12 mouse cellular contexts compared by ENCODE assay signal in genomic region chr9:115909155-115909554, GRCm38 (mm10). TPM values are rescaled to one million over a fixed set of nuclear protein-coding genes. Genes with fewer than 3 reads are reported as not detected.
A peak's percentile ranks its signal among the peaks of the same experiment; 100 is the strongest.
DNase-seq lines count a peak whose midpoint lies in the region; ATAC-seq lines count a peak whose summit lies in the region.
"Had no signal": no experiment of that assay in that cellular context is flagged by ENCODE, and none has a peak within 500 bp of the region (broad histone marks: within the 10 kb centered on the region; RNA-seq: fewer than 3 reads in every experiment).

Gene Gadl1 (plus strand): TSS chr9:115909455.

- 0 out of 2 replicates have a peak within 1 kb of the TSS, but pooled peaks have one; percentile 15 for H3K4me2 ChIP-seq in forebrain, embryonic 11.5 days (ENCODE audit: low read depth, low read length, severe bottlenecking)
- no peak within 1 kb of the TSS for H3K4me2 ChIP-seq in forebrain, embryonic 14.5 days (ENCODE audit: low read length)
- H3K4me2 ChIP-seq in heart, embryonic 16.5 days (ENCODE audit: low read depth, low read length) = peak within 1 kb of the TSS; percentile 55
- H3K4me2 ChIP-seq in lung, embryonic 16.5 days (ENCODE audit: low read depth, low read length) = 0 out of 2 replicates have a peak within 1 kb of the TSS, but pooled peaks have one; percentile 18
- peak within 1 kb of the TSS; percentile 49 for H3K4me2 ChIP-seq in limb, embryonic 13.5 days (replicated peaks)

- no peak within 1 kb of the TSS for H3K9ac ChIP-seq in forebrain, embryonic 11.5 days (ENCODE audit: low read length)
- no peak within 1 kb of the TSS for H3K9ac ChIP-seq in forebrain, embryonic 14.5 days (ENCODE audit: low read length)
- H3K9ac ChIP-seq in heart, embryonic 16.5 days (ENCODE audit: low read length) = peak within 1 kb of the TSS; percentile 61
- H3K9ac ChIP-seq in lung, embryonic 16.5 days (ENCODE audit: low read length) = 0 out of 2 replicates have a peak within 1 kb of the TSS, but pooled peaks have one; percentile 20
- peak within 1 kb of the TSS; percentile 39; the same call in 1 of the 2 replicates for H3K9ac ChIP-seq in limb, embryonic 13.5 days

- DNase-seq in forebrain, embryonic 11.5 days (ENCODE audit: low spot score) = no peak
- DNase-seq in forebrain, embryonic 14.5 days (ENCODE audit: low spot score) = no peak
- DNase-seq in heart, postnatal 10 days = no peak
- DNase-seq in lung, postnatal 36 days = no peak
- no peak for DNase-seq in layer of hippocampus, adult 18-20 months (ENCODE audit: low spot score in 2 of 2)
- DNase-seq: cerebellum, postnatal 14 days; thymus, adult 18-20 months had no signal

- H3K27ac ChIP-seq in forebrain, embryonic 11.5 days (ENCODE audit: low read depth, low read length) = no peak within 1 kb of the TSS
- H3K27ac ChIP-seq in forebrain, embryonic 14.5 days (ENCODE audit: low read depth, low read length) = no peak within 1 kb of the TSS
- H3K27ac ChIP-seq in heart, embryonic 16.5 days (ENCODE audit: low read length) = no peak within 1 kb of the TSS
- H3K27ac ChIP-seq in lung, embryonic 16.5 days (ENCODE audit: low read length) = no peak within 1 kb of the TSS
- no peak within 1 kb of the TSS for H3K27ac ChIP-seq in limb, embryonic 13.5 days

- intact Hi-C loops in heart, postnatal 10 days (cut with DNase I) = no loop called here

- ATAC-seq in forebrain, embryonic 11.5 days (replicated peaks; ENCODE audit: low FRiP score) = no peak
- no peak for ATAC-seq in forebrain, embryonic 14.5 days
- ATAC-seq in heart, embryonic 16.5 days (replicated peaks; ENCODE audit: extremely low read depth, insufficient read depth, low FRiP score) = no peak
- ATAC-seq in lung, embryonic 16.5 days (ENCODE audit: low read depth) = no peak
- no peak for ATAC-seq in limb, embryonic 13.5 days (ENCODE audit: low FRiP score, low read depth)

- H3K4me1 ChIP-seq in forebrain, embryonic 11.5 days (replicated peaks; ENCODE audit: control insufficient read depth, insufficient read depth, low read length) = 0 out of 2 replicates have a peak, but pooled peaks cover 3% of the 10 kb centered on the region
- no peaks in the 10 kb centered on the region for H3K4me1 ChIP-seq in forebrain, embryonic 14.5 days (ENCODE audit: control insufficient read depth, insufficient read depth, low read length)
- peaks cover 2% of the 10 kb centered on the region for H3K4me1 ChIP-seq in heart, embryonic 16.5 days (ENCODE audit: control insufficient read depth, insufficient read depth, low read length)
- no peaks in the 10 kb centered on the region for H3K4me1 ChIP-seq in lung, embryonic 16.5 days (replicated peaks; ENCODE audit: control insufficient read depth, insufficient read depth, low read length)
- peaks cover 19% of the 10 kb centered on the region for H3K4me1 ChIP-seq in limb, embryonic 13.5 days

- H3K36me3 ChIP-seq in forebrain, embryonic 11.5 days (ENCODE audit: control insufficient read depth, insufficient read depth, low read length) = no peaks in the 10 kb centered on the region
- H3K36me3 ChIP-seq in forebrain, embryonic 14.5 days (ENCODE audit: control insufficient read depth, insufficient read depth, low read length) = no peaks in the 10 kb centered on the region
- H3K36me3 ChIP-seq in heart, embryonic 16.5 days (ENCODE audit: control insufficient read depth, insufficient read depth) = no peaks in the 10 kb centered on the region
- H3K36me3 ChIP-seq in lung, embryonic 16.5 days (ENCODE audit: control insufficient read depth, insufficient read depth, low read length) = no peaks in the 10 kb centered on the region
- no peaks in the 10 kb centered on the region for H3K36me3 ChIP-seq in limb, embryonic 13.5 days
- H3K36me3 ChIP-seq: G1E had no signal

- no peaks in the 10 kb centered on the region for H3K9me3 ChIP-seq in forebrain, embryonic 11.5 days (ENCODE audit: control insufficient read depth, low read length)
- no peaks in the 10 kb centered on the region for H3K9me3 ChIP-seq in forebrain, embryonic 14.5 days (replicated peaks; ENCODE audit: control insufficient read depth, low read length)
- H3K9me3 ChIP-seq in heart, embryonic 16.5 days (replicated peaks; ENCODE audit: control insufficient read depth, low read length) = no peaks in the 10 kb centered on the region
- H3K9me3 ChIP-seq in lung, embryonic 16.5 days (ENCODE audit: control insufficient read depth, low read length) = no peaks in the 10 kb centered on the region
- no peaks in the 10 kb centered on the region for H3K9me3 ChIP-seq in limb, embryonic 13.5 days

- no peak within 1 kb of the TSS for H3K4me3 ChIP-seq in forebrain, embryonic 11.5 days (ENCODE audit: low read depth, low read length)
- H3K4me3 ChIP-seq in forebrain, embryonic 14.5 days (ENCODE audit: low read depth, low read length) = no peak within 1 kb of the TSS
- H3K4me3 ChIP-seq in heart, embryonic 16.5 days (ENCODE audit: low read length) = peak within 1 kb of the TSS; percentile 12; the same call in 1 of the 2 replicates
- no peak within 1 kb of the TSS for H3K4me3 ChIP-seq in lung, embryonic 16.5 days (ENCODE audit: low read length)
- H3K4me3 ChIP-seq in limb, embryonic 13.5 days = peak within 1 kb of the TSS; percentile 11; the same call in 1 of the 2 replicates

- no peaks in the 10 kb centered on the region for H3K27me3 ChIP-seq in forebrain, embryonic 11.5 days (ENCODE audit: control insufficient read depth, insufficient read depth, low read length)
- no peaks in the 10 kb centered on the region for H3K27me3 ChIP-seq in forebrain, embryonic 14.5 days (replicated peaks; ENCODE audit: control insufficient read depth, insufficient read depth, low read length)
- no peaks in the 10 kb centered on the region for H3K27me3 ChIP-seq in heart, embryonic 16.5 days (ENCODE audit: control insufficient read depth, insufficient read depth, low read length)
- H3K27me3 ChIP-seq in lung, embryonic 16.5 days (ENCODE audit: control insufficient read depth, insufficient read depth, low read depth, low read length) = no peaks in the 10 kb centered on the region
- H3K27me3 ChIP-seq in limb, embryonic 13.5 days = 0 out of 2 replicates have a peak, but pooled peaks cover 4% of the 10 kb centered on the region

- WGBS in forebrain, embryonic 11.5 days = 67% methylated on average over 9 of the region's 9 CpGs
- WGBS in forebrain, embryonic 14.5 days = 70% methylated on average over 9 of the region's 9 CpGs
- WGBS in heart, embryonic 16.5 days = 66% methylated on average over 9 of the region's 9 CpGs
- 50% methylated on average over 9 of the region's 9 CpGs for WGBS in lung, embryonic 16.5 days
- WGBS in limb, embryonic 13.5 days = 71% methylated on average over 9 of the region's 9 CpGs

RNA-seq across cellular contexts. Expression of gene Gadl1, which starts in this region (rescaled TPM):
- 0.19 and 0.32 TPM in 2 replicates for polyA plus RNA-seq in forebrain, embryonic 11.5 days (2014; fragmentation: Nextera tagmentation; extraction: Ambion mirVana)
- 0.23 and 0.37 TPM in 2 replicates for polyA plus RNA-seq in forebrain, embryonic 14.5 days (2014; fragmentation: Nextera tagmentation; extraction: Ambion mirVana)
- 0.59 and 1.2 TPM in 2 replicates for polyA plus RNA-seq in heart, embryonic 16.5 days (2015; fragmentation: Nextera tagmentation; extraction: Ambion mirVana)
- under 1 TPM; 0.12 to 0.67 TPM for total RNA-seq in heart, postnatal 10 days (2021)
- 0.75 and 0.92 TPM in 2 replicates for polyA plus RNA-seq in lung, embryonic 16.5 days (2015; fragmentation: Nextera tagmentation; extraction: Ambion mirVana)
- 0.60 and 1.00 TPM in 2 replicates for polyA plus RNA-seq in limb, embryonic 13.5 days (2015; fragmentation: Nextera tagmentation; extraction: Ambion mirVana)
- total RNA-seq in layer of hippocampus, adult 18-20 months (2021) = under 1 TPM; 0.74 to 0.81 TPM
- polyA plus RNA-seq: G1E; large intestine, adult 2 months had no signal

Comparison
In these comparisons a context has a peak if more than half of its experiments do, and no peak if none do; other contexts are left out.
1. H3K4me3 ChIP-seq: peak in heart, embryonic 16.5 days (single experiment) and limb, embryonic 13.5 days (single experiment); none in forebrain, embryonic 11.5 days (single experiment), forebrain, embryonic 14.5 days (single experiment) and lung, embryonic 16.5 days (single experiment).
2. H3K9ac ChIP-seq: peak in heart, embryonic 16.5 days (single experiment), lung, embryonic 16.5 days (single experiment) and limb, embryonic 13.5 days (single experiment); none in forebrain, embryonic 11.5 days (single experiment) and forebrain, embryonic 14.5 days (single experiment).